Mouse (Mus musculus) E14TG2a.4 (cell line): ENCODE measurements around the gene Gm20683.

Experiments
- CTCF ChIP-seq: conservative IDR thresholded peaks from 2 replicates; pipeline ENCODE4 v1.5.1; 2014; ENCODE audit warnings: low read length
- NANOG ChIP-seq: IDR thresholded peaks from 2 replicates; pipeline ENCODE4 v1.6.1; 2014; ENCODE audit warnings: borderline replicate concordance, low read length, mixed read lengths
- POU5F1 ChIP-seq: IDR thresholded peaks from 2 replicates; pipeline ENCODE4 v1.6.1; 2014; ENCODE audit warnings: low read length, borderline replicate concordance

GRCm38 (mm10) chr17:25837533-25837932, 4.0 kb downstream of the Gm20683 start:
- TF ChIP-seq CTCF (no peak), POU5F1 (no peak), NANOG (no peak)
